In the genomic region with DNA sequence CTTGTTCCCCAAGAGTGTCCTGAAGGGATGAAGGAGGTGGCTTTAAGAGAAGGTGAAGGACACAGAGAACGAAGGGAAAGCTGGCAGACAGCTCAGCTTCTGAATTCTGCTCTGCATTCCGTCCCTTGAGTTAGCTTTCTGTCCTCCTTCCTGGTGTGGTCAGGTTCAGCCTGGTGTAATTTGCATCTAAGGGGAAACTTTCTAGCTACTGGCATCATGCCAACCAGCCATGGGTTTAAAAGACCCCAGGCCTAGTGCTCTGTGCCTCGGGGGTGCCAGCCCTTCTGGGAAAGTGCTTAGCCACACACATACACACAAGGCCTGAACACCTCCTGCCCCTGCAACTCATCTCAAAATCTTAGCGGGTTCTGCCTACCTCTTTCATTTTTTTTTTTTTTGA, we compare ENCODE assay signal across 14 mouse cellular contexts.
DNase-seq lines count a peak whose midpoint lies in the region; ATAC-seq and TF ChIP-seq lines count a peak whose summit lies in the region.
"Had no signal": no experiment of that assay in that cellular context is flagged by ENCODE, and none has a peak within 500 bp of the region (broad histone marks: within the 10 kb centered on the region; RNA-seq: fewer than 3 reads in every experiment).

No protein-coding gene starts in this region.

- no peak overlapping the region for H3K9ac ChIP-seq in heart, embryonic 12.5 days
- H3K9ac ChIP-seq in kidney, embryonic 15.5 days, result no peak overlapping the region
- no peak overlapping the region; the same call in 1 of the 2 replicates for H3K9ac ChIP-seq in CH12.LX (ENCODE audit: insufficient read depth, low read depth)
- H3K9ac ChIP-seq: forebrain, embryonic 13.5 days; hindbrain, embryonic 14.5 days; lung, embryonic 15.5 days had no signal

- TF ChIP-seq POLR2A in CH12.LX (IDR thresholded peaks at IDR 0.05; ENCODE audit: low read depth, low read length), result no peak

- DNase-seq in heart, adult 9 months (ENCODE audit: low spot score in 2 of 2), result no peak
- peak; percentile 20 for DNase-seq in kidney, postnatal 14 days
- DNase-seq in CH12.LX (ENCODE audit: extremely low read depth), result peak; percentile 21
- DNase-seq in forelimb bud, embryonic 11.5 days (ENCODE audit: low read depth, low spot score), result peak; percentile 12
- DNase-seq in cerebellum, postnatal 25 days, result no peak
- DNase-seq: cerebellum, adult 9-10 months had no signal

- H3K27ac ChIP-seq in heart, embryonic 12.5 days (ENCODE audit: poor library complexity, severe bottlenecking), result peak overlapping the region; percentile 18; the same call in 1 of the 2 replicates
- no peak overlapping the region for H3K27ac ChIP-seq in kidney, embryonic 15.5 days
- H3K27ac ChIP-seq in CH12.LX (ENCODE audit: insufficient read depth, low read depth), result no peak overlapping the region
- H3K27ac ChIP-seq: forebrain, embryonic 13.5 days; hindbrain, embryonic 14.5 days; lung, embryonic 15.5 days had no signal

- no peak for ATAC-seq in heart, embryonic 12.5 days (ENCODE audit: insufficient number of reproducible peaks, low FRiP score)
- ATAC-seq in kidney, embryonic 15.5 days (replicated peaks; ENCODE audit: low FRiP score), result no peak
- ATAC-seq: forebrain, embryonic 13.5 days; intestine, embryonic 16.5 days had no signal

- dilution Hi-C loops in CH12.LX (cut with MboI; ENCODE audit: extremely low pct_ligation_motif_present, extremely low pct_unique_long_range_greater_than_20kb, low sequenced_read_pairs), result no loop called here

- in situ Hi-C loops in CH12.LX (cut with MboI; ENCODE audit: low pct_ligation_motif_present, low pct_unique_long_range_greater_than_20kb, low sequenced_read_pairs), result no loop called here

- H3K9me3 ChIP-seq in heart, embryonic 12.5 days (replicated peaks), result no peaks in the 10 kb centered on the region
- H3K9me3 ChIP-seq in kidney, embryonic 15.5 days (replicated peaks), result no peaks in the 10 kb centered on the region
- H3K9me3 ChIP-seq in CH12.LX (replicated peaks; ENCODE audit: low read length), result no peaks in the 10 kb centered on the region
- H3K9me3 ChIP-seq: forebrain, embryonic 13.5 days; lung, embryonic 15.5 days had no signal

- 49% methylated on average over 4 of the region's 4 CpGs for WGBS in heart, embryonic 12.5 days
- WGBS in kidney, embryonic 15.5 days, result 63% methylated on average over 4 of the region's 4 CpGs

- TF ChIP-seq CTCF in CH12.LX (conservative IDR thresholded peaks at IDR 0.05 in 1 of 2, IDR thresholded peaks at IDR 0.05 in 1 of 2; ENCODE audit: low read depth in 2 of 2, low read length in 2 of 2), result no peak

- H3K4me3 ChIP-seq in heart, embryonic 12.5 days, result no peak overlapping the region
- no peak overlapping the region for H3K4me3 ChIP-seq in kidney, embryonic 15.5 days (replicated peaks)
- no peak overlapping the region for H3K4me3 ChIP-seq in CH12.LX (replicated peaks in 1 of 3; ENCODE audit: low read depth in 2 of 3, low read length in 2 of 3, poor library complexity in 1 of 3)
- H3K4me3 ChIP-seq: forebrain, embryonic 13.5 days; lung, embryonic 15.5 days had no signal

- H3K36me3 ChIP-seq in heart, embryonic 12.5 days, result no peaks in the 10 kb centered on the region
- no peaks in the 10 kb centered on the region for H3K36me3 ChIP-seq in kidney, embryonic 15.5 days
- no peaks in the 10 kb centered on the region for H3K36me3 ChIP-seq in CH12.LX (replicated peaks in 1 of 2; ENCODE audit: control insufficient read depth in 1 of 2, insufficient read depth in 1 of 2, low read length in 1 of 2)
- H3K36me3 ChIP-seq: lung, embryonic 15.5 days had no signal

- TF ChIP-seq EP300 in CH12.LX (IDR thresholded peaks at IDR 0.05; ENCODE audit: low read length), result no peak

- peaks cover 22% of the 10 kb centered on the region for H3K4me1 ChIP-seq in heart, embryonic 12.5 days (replicated peaks)
- no peaks in the 10 kb centered on the region for H3K4me1 ChIP-seq in kidney, embryonic 15.5 days
- H3K4me1 ChIP-seq in CH12.LX (ENCODE audit: control insufficient read depth in 1 of 2, insufficient read depth in 2 of 2), result peaks cover 2 to 36% of the 10 kb centered on the region in 2 experiments; a peak in 2 of 4 replicates
- H3K4me1 ChIP-seq: megakaryocyte, embryonic 14.5 days had no signal

- TF ChIP-seq RAD21 in CH12.LX (IDR thresholded peaks at IDR 0.05; ENCODE audit: low read depth, low read length), result no peak

- H3K4me2 ChIP-seq in heart, embryonic 12.5 days, result no peak overlapping the region
- no peak overlapping the region for H3K4me2 ChIP-seq in kidney, embryonic 15.5 days
- peak overlapping the region; percentile 14; the same call in 1 of the 2 replicates for H3K4me2 ChIP-seq in CH12.LX (ENCODE audit: insufficient read depth, low read depth, poor library complexity, severe bottlenecking)
- H3K4me2 ChIP-seq: forebrain, embryonic 13.5 days; hindbrain, embryonic 14.5 days; liver, embryonic 11.5 days; lung, embryonic 15.5 days had no signal

- no peaks in the 10 kb centered on the region for H3K27me3 ChIP-seq in heart, embryonic 12.5 days (replicated peaks)
- H3K27me3 ChIP-seq in kidney, embryonic 15.5 days, result no peaks in the 10 kb centered on the region
- no peaks in the 10 kb centered on the region for H3K27me3 ChIP-seq in CH12.LX (replicated peaks)
- H3K27me3 ChIP-seq: forebrain, embryonic 13.5 days; lung, embryonic 15.5 days; megakaryocyte, embryonic 14.5 days had no signal

- no peaks in the 10 kb centered on the region for H3K79me2 ChIP-seq in CH12.LX (replicated peaks; ENCODE audit: control insufficient read depth, extremely low read depth, insufficient read depth, poor library complexity, severe bottlenecking)

TF ChIP-seq in CH12.LX, 34 proteins besides CTCF, POLR2A, EP300 and RAD21:
- TF ChIP-seq MAZ (IDR thresholded peaks at IDR 0.05; ENCODE audit: low read depth, low read length), result no peak
- no peak for TF ChIP-seq CHD1 (IDR thresholded peaks at IDR 0.05; ENCODE audit: low read depth, low read length)
- no peak for TF ChIP-seq ETS1 (conservative IDR thresholded peaks at IDR 0.05; ENCODE audit: low read depth, low read length)
- TF ChIP-seq MEF2A (IDR thresholded peaks at IDR 0.05; ENCODE audit: borderline replicate concordance, low read depth, low read length), result no peak
- no peak for TF ChIP-seq TBP (conservative IDR thresholded peaks at IDR 0.05; ENCODE audit: low read depth, low read length)
- no peak for TF ChIP-seq ZMIZ1 (IDR thresholded peaks at IDR 0.05; ENCODE audit: low read depth, low read length)
- no peak for TF ChIP-seq MXI1 (IDR thresholded peaks at IDR 0.05; ENCODE audit: low read depth, low read length)
- no peak for TF ChIP-seq ZC3H11A (IDR thresholded peaks at IDR 0.05; ENCODE audit: low read depth, low read length)
- no peak for TF ChIP-seq JUND (conservative IDR thresholded peaks at IDR 0.05; ENCODE audit: low read depth, low read length)

Comparison
In these comparisons a context has a peak if more than half of its experiments do, and no peak if none do; other contexts are left out.
1. DNase-seq: peak in kidney, postnatal 14 days (single experiment), CH12.LX (single experiment) and forelimb bud, embryonic 11.5 days (single experiment); none in heart, adult 9 months (0 of 2) and cerebellum, postnatal 25 days (0 of 2).